Mouse (Mus musculus): ENCODE measurements around the gene Olfr212.

DNA sequence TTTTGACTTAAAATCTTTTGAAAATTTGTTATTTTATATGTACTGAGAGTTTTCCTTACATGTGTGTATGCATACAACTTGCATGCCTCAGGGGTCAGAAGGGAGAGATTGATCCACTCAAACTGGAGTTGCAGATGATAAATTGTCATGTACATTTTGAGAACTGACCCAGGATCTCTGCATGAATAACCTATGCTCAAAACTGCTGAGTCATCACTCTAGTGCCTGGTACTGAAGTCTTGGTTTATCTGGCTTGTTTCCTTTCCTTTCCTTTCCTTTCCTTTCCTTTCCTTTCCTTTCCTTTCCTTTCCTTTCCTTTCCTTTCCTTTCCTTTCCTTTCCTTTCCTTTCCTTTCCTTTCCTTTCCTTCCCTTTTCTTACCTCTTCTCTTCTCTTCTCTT lies 8.5 kb downstream of the Olfr212 start:
- TF ChIP-seq TCF12 (IDR thresholded peaks at IDR 0.05; ENCODE audit: low read depth, low read length) (no peak), SIN3A (IDR thresholded peaks at IDR 0.05; ENCODE audit: low read length) (no peak), CTCF (IDR thresholded peaks at IDR 0.05 in 2 of 3, conservative IDR thresholded peaks at IDR 0.05 in 1 of 3; ENCODE audit: control insufficient read depth in 1 of 3, insufficient read depth in 1 of 3, low read depth in 2 of 3, low read length in 3 of 3, poor library complexity in 1 of 3, severe bottlenecking in 1 of 3) (no peak), CHD2 (IDR thresholded peaks at IDR 0.05; ENCODE audit: low read length) (no peak), POLR2A (IDR thresholded peaks at IDR 0.05; ENCODE audit: control insufficient read depth in 1 of 2, insufficient read depth in 1 of 2, low read depth in 1 of 2, low read length in 2 of 2, poor library complexity in 1 of 2) (no peak), MAZ (IDR thresholded peaks at IDR 0.05; ENCODE audit: low read depth, low read length) (no peak), E2F4 (IDR thresholded peaks at IDR 0.05; ENCODE audit: borderline replicate concordance, low read depth, low read length) (no peak), POLR2AphosphoS2 (IDR thresholded peaks at IDR 0.05; ENCODE audit: low read length) (no peak), EP300 (IDR thresholded peaks at IDR 0.05; ENCODE audit: low read depth in 1 of 2, low read length in 2 of 2) (no peak), USF1 (IDR thresholded peaks at IDR 0.05; ENCODE audit: low read depth, low read length) (no peak), KAT2A (conservative IDR thresholded peaks at IDR 0.05; ENCODE audit: low read depth, low read length) (no peak), JUND (IDR thresholded peaks at IDR 0.05; ENCODE audit: low read depth, low read length) (no peak)
